Mouse (Mus musculus): Measurements from ENCODE around the gene Ammecr1. TPM values are rescaled to one million over a fixed set of nuclear protein-coding genes. Genes with fewer than 3 reads are reported as not detected.

Gene Ammecr1
- total RNA-seq, 4 experiments from 2014 or later = 10.3 to 12.2 (median 11.4) TPM

GRCm38 (mm10) chrX:142916719-142917118 lies 49.8 kb downstream of the Ammecr1 start:
- no peak for DNase-seq (ENCODE audit: low spot score)

DNA sequence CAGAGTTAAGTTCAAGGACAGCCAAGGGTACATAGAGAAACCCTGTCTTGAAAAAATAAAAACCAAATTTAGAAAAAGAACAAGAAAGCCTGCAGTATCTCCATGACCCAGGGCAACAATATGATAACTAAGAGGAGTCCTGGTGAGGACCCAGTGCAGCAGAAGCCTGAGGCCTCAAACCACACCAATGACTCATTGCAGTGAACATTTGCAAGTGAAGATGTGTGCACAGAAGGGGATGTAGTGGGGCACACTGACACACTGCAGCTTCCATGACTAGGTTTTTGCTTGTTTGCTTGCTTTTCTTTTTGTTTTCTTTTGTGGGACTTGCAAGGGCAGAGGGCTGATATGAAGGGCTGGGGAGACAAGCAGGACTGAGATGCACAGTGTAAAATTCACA lies 52.3 kb downstream of the Ammecr1 start:
- DNase-seq (ENCODE audit: low spot score) = no peak

GRCm38 (mm10) chrX:142903854-142904253 lies 62.7 kb downstream of the Ammecr1 start:
- DNase-seq (ENCODE audit: low spot score) = no peak

- DNase-seq (ENCODE audit: low spot score) = no peak
These were observed 63.9 kb downstream of the Ammecr1 start for GRCm38 (mm10) chrX:142902599-142902998.

DNA sequence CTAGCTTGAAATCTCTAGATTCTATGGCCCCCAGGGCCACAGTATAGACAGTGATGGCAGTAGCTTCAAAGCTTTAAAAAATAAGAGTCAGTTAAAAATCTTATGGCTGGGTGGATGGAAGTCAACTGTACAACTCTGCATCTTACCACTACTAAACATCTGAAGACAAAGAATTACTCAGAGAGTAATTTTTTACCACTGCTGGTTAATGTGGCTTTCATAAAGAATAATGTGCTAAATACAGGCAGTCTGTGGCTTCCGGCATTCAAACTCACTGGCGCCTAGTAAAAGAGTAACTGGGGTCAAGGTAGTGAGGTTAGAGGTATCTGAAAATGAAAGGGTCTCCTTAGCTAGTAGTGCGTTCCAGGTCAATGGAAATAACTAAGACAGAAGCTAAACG lies 64.6 kb downstream of the Ammecr1 start:
- no peak for DNase-seq (ENCODE audit: low spot score)

DNA sequence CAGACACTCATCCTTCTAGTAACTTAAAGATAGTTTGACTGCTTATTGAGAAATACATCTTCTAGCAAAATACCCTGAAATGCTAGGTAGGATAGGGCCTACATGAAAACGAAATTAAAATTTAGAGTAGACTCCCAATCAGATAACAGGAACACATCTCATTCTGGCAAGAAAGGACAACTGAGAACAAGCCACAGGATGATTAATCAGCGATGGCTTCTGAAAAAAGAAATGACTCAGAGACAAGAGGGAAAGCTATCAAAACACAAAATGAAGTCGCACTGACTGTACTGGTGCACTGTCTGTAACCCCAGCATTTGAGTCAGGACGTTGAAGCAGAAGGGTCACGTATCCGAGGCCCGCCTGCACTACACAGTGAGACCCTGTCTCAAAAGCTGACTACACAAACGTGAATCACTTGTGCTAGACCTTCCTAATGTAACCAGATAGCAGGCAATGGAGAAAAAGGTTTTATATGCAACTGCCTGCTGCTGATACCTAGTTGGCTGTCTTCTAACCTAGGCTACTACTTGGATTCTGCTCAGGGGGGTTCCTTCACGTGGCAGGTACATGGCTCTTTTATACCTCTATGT lies 68.1 kb downstream of the Ammecr1 start:
- DNase-seq (ENCODE audit: low spot score) = no peak

GRCm38 (mm10) chrX:142897477-142898000 lies 69.0 kb downstream of the Ammecr1 start:
- no peak for DNase-seq (ENCODE audit: low spot score)

GRCm38 (mm10) chrX:142895316-142895715 lies 71.2 kb downstream of the Ammecr1 start:
- DNase-seq (ENCODE audit: low spot score) = no peak

DNA sequence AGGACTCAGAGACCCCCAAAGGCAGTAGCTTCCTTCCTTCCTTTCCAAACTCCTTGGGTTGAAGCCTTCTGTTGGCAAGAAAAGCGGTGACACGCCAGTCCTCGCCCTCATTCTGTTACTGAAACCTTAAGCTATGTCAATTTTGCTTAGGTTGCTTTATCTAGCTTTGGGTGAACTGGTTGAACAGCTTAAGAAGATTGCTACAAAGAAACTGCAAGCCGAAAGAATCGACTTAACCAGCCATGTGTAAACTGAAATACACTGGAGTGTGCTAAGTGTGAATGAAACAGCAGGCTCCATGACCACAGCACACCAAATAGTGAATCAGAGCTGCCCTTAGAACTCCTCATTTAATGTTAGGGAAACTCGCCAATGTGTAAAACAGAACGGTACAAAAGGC lies 80.6 kb downstream of the Ammecr1 start:
- no peak for DNase-seq (ENCODE audit: low spot score)

DNA sequence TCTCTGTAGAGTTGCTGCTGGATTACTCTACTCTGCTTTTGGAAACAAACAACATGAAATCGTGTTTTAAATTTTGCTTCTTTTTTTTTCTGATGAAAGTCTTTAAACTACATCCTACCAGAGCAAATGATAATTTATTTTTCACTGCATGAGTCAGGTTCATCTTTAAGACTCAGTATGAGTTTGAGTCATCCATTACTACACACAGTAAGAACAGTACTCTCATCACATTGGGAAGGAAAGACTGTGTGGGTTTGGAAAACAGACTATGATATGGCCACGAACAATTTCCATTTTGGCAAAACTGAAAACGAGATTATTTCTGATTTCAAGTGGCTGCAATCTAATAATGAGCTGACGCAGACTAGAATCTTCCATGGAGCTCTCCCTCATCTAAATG lies 82.9 kb downstream of the Ammecr1 start:
- no peak for DNase-seq (ENCODE audit: low spot score)

DNA sequence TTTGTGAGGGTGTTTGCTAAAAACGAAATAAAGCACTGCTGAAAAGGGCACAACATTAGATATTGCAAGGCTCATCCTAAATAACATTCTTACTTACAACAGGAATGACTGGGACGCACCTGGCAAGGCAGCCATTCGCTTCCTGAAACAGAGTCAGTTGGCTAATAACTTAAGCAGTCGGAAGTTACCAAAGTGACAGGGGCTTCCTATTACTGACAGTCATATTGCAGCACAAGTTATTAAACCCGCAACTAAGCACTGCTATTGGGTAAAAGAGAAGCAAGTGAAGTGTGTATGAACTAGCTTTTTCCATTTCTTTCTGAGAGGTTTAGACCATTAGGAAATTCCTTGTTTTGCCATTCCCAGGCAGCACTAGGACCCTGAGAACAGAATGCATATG lies 84.3 kb downstream of the Ammecr1 start:
- DNase-seq (ENCODE audit: low spot score) = no peak

DNA sequence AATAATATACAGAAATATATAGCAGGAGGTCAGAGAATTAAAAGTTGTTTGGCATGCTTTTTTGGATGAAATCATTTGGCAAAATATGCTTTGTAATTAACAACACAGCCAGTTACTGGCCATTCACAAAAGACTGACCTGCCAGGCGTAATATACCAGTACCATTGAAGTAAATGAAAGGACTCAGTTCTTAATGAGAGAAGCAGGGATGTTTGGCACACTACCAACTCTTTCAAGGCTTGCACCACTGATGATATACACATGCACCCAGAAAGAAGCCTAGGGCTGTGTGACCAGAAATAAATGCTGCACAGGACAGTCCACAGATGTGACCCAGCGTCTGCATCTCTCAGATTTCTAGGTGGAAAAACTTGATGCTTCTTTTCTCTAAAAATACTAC lies 96.7 kb downstream of the Ammecr1 start:
- peak; percentile 24 for DNase-seq (ENCODE audit: low spot score)

DNA sequence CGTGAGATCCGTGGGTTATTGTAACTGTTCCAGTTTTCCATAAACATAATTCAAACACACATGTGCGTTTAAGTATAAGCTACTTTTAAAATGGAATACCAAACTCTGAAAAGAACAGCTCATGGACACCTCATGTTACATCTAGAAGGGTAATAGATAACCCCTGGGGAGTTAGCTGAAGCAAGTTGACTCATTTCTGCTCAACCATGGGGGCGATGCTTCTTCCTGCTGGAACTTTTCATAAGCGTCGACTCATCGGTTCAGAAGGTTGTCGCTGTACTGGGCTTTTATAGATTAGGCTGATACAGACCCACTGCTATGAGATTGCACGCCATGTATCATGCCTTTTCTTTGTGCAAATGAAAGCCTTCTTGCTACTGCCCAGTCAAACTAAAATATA lies 118.5 kb downstream of the Ammecr1 start:
- DNase-seq (ENCODE audit: low spot score) = no peak

DNA sequence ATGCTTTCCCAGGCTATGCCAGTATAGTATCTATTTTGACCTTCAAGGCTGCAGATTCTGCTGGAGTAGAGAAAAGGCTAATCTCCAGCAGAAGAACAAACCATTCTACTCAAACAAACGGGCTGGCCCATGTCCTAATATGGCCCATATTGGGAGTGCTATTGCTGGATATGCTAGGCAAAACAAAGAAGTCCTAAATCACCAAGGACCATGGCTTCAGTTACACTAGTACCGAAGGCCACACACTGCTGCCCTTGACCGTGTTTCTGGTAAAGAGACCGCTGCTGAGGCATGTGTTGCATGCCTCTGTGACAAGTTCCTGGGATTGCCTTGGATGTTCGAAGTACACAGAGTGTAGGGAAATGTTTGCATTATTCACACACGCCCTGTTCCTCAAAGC lies 120.3 kb downstream of the Ammecr1 start:
- DNase-seq (ENCODE audit: low spot score) = no peak

- DNase-seq (ENCODE audit: low spot score) = no peak
These were observed 124.6 kb downstream of the Ammecr1 start for GRCm38 (mm10) chrX:142841916-142842315.

DNA sequence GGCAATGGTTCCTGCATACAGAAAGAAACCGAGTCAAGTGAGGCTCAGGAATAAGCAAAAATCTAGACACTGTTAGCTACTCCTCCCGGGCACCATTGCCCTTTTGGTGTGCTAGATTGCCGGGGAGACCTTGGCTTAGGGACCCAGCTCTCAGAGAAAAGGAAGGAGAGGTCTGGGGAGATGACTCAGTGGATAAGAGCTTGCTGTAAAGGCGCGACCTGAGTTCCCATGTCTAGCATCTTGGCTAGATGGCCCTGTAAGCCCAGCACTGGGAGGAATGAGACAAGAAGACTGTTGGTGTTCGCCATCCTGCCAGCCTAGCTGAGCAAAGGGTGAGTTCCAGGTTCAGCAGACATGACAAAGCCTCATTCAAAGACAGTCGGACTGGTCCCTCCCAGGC lies 127.1 kb downstream of the Ammecr1 start:
- no peak for DNase-seq (ENCODE audit: low spot score)

- DNase-seq (ENCODE audit: low spot score) = no peak
These were observed 127.7 kb downstream of the Ammecr1 start for GRCm38 (mm10) chrX:142838841-142839240.

GRCm38 (mm10) chrX:142837316-142837715 lies 129.2 kb downstream of the Ammecr1 start:
- no peak for DNase-seq (ENCODE audit: low spot score)

GRCm38 (mm10) chrX:142836399-142836798 lies 130.1 kb downstream of the Ammecr1 start:
- DNase-seq (ENCODE audit: low spot score) = no peak

- no peak for DNase-seq (ENCODE audit: low spot score)
These were observed 131.7 kb downstream of the Ammecr1 start for GRCm38 (mm10) chrX:142834807-142835206.

- peak; percentile 47 for DNase-seq (ENCODE audit: low spot score)
These were observed 133.2 kb downstream of the Ammecr1 start for GRCm38 (mm10) chrX:142833164-142833796.

DNA sequence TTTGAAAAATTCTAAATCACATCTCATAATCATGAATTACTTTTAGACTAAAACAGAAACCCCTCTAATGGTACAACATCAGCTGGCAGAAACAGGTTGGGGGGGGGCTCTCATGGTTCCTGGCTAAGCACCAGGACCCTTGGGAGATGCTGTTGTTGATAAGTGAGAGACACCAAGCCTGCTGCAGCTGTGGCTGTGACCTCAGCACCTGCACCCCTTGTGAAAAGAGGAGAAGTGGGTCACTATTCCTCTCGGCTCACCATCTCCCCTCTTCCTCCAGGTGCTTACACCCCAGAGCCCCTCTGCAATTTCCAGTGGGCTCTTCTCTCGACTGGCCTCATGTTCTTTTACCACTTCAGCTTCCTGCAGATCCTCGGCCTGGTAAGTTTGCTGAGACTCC lies 134.3 kb downstream of the Ammecr1 start:
- DNase-seq (ENCODE audit: low spot score) = no peak

DNA sequence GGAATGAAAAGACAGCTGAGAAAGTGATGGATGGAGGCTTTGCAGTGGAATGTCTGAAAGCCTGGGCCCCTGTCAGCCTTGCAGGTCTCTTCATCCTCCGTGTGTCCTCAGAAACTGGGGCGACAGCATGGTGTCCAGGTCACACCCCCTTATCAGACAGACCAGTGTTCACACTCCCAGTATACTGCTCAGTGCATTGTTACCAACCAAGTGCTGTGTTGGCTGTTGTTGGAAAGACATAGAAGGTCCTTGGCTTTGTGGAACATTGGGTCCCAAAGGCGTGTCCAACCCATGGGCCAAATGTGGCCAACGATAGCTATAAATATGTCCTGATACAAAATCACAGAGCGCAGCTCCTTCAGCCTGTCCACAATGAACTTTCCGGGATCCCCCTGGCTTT lies 136.0 kb downstream of the Ammecr1 start:
- no peak for DNase-seq (ENCODE audit: low spot score)

Data from heart, adult 8-10 months (tissue).